Mouse (Mus musculus) spleen, adult 2 months (tissue): ENCODE data around the gene Rtl6. TPM values are rescaled to one million over a fixed set of nuclear protein-coding genes. Genes with fewer than 3 reads are reported as not detected.

ENCODE experiments used
- DNase-seq, 2 experiments: peaks; one replicate each; pipeline versions ENCODE4 v3.0.0 to v3.0.0-alpha.2; 2012 to 2021; ENCODE audit warnings: low spot score in 2 of 2, low read depth in 1 of 2
- H3K27ac ChIP-seq: fragments of 200-500 bp; 2 replicates; pipeline ENCODE4 v1.5.1; 2012; ENCODE audit warnings: low read length, inconsistent platforms; ENCODE audit not compliant: insufficient read depth
- H3K27me3 ChIP-seq: fragments of 200-500 bp; 2 replicates; pipeline ENCODE4 v1.6.1; 2012; ENCODE audit warnings: mild to moderate bottlenecking, moderate library complexity, low read length, inconsistent platforms; ENCODE audit not compliant: control insufficient read depth, insufficient read depth
- H3K36me3 ChIP-seq: fragments of 200-500 bp; 2 replicates; pipeline ENCODE4 v1.6.1; 2012; ENCODE audit warnings: mild to moderate bottlenecking, low read length, inconsistent platforms; ENCODE audit not compliant: control insufficient read depth, insufficient read depth
- H3K4me1 ChIP-seq: fragments of 200-500 bp; 2 replicates; pipeline ENCODE4 v1.6.1; 2011; ENCODE audit warnings: inconsistent platforms; ENCODE audit not compliant: control insufficient read depth, insufficient read depth, insufficient read length
- H3K4me3 ChIP-seq: fragments of 200-500 bp; 2 replicates; pipeline ENCODE4 v1.5.1; 2011; ENCODE audit warnings: mild to moderate bottlenecking, inconsistent platforms; ENCODE audit not compliant: insufficient read depth, insufficient read length; ENCODE audit errors: extremely low read depth
- CTCF ChIP-seq: fragments of 200-500 bp; IDR thresholded peaks from 2 replicates; pipeline ENCODE4 v1.5.1; 2011; ENCODE audit warnings: mild to moderate bottlenecking, inconsistent platforms; ENCODE audit not compliant: insufficient read depth, insufficient read length, insufficient replicate concordance; ENCODE audit errors: extremely low read depth
- POLR2A ChIP-seq: fragments of 200-500 bp; IDR thresholded peaks from 2 replicates; pipeline ENCODE4 v1.6.1; 2011; ENCODE audit warnings: low read depth, low read length, inconsistent platforms
- WGBS: fragments of 180-500 bp; shearing (Covaris S2); methylation state at CpG from one replicate; pipeline ENCODE4 v1.1.7; 2018; 5-methylcytosine and 5-hydroxymethylcytosine counted together
- polyA plus RNA-seq: library from polyadenylated mRNA; depleted of rRNA; stranded (reverse); fragments of >200 nt; gene quantifications from 2 replicates; pipeline ENCODE4 v1.2.3, GENCODE M21; 2012

The Rtl6 gene
- polyA plus RNA-seq, 1 experiment, result 9.0 TPM

DNA sequence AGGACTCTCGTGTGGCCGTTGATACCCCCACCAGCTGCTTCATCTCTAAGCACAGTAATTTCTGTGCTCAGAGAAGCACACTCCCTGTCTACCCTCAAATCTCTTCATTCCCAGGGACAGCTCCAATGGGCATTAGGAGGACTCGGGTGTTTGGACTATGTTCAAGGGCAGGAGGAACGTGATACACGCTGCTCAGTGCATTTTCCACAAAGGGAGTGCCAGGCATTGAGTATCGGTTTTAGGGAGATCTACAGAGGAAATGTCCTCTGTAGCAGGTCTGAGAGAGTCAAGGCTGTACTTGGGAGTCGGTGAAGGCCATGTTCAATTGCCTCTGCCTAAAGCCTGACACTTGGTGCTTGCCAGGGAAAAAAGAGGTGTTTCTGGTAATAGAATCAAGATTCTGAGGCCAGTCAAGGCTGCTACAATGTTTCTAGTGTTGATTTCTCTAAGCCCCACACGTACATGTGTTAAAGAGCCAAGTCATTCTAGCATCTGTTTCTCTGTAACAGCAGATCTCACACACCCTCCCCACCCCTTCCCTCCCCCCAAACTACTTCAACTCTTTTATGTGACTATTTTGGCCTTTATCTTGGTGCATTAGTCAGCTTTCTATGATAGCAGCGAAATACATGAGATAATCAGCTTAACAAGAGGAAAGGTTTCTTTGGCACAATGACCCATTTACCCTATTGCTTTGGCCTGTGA is 37.8 kb upstream of the Rtl6 start:
- no peak for TF ChIP-seq POLR2A
- TF ChIP-seq CTCF, result no peak
- no peak overlapping the region for H3K4me3 ChIP-seq
- DNase-seq, result no peak
- no peaks in the 10 kb centered on the region for H3K36me3 ChIP-seq
- no peaks in the 10 kb centered on the region for H3K27me3 ChIP-seq
- WGBS, result 82% methylated on average over 9 of the region's 9 CpGs
- no peak overlapping the region for H3K27ac ChIP-seq
- H3K4me1 ChIP-seq, result peaks cover 4% of the 10 kb centered on the region; the same call in 1 of the 2 replicates

DNA sequence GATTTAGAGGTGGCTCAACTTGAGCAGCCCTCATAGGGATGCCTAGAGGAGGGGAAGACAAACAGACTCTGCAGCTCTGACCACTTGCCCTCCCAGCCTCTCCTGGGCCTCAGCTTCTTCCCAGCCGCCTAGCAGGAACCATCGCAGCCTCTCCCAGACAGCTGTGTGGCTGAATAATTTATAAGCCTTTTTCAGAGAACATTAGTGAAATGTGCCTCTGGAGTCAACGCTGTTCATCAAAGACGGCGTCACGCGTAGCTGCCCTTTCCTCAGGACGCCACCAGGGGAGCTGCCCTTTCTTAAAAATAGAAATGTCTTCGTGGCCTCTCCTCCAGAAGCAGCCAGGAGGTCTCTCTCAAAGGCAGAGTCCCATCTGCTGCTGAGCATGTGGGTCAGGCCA is 35.9 kb upstream of the Rtl6 start:
- TF ChIP-seq POLR2A (no peak), CTCF (no peak)
- Histone ChIP-seq H3K27ac (no peak overlapping the region), H3K27me3 (no peaks in the 10 kb centered on the region), H3K4me3 (no peak overlapping the region), H3K36me3 (no peaks in the 10 kb centered on the region), H3K4me1 (peaks cover under 1% of the 10 kb centered on the region; the same call in 1 of the 2 replicates)
- WGBS, result 45% methylated on average over 9 of the region's 9 CpGs
- DNase-seq, result no peak

DNA sequence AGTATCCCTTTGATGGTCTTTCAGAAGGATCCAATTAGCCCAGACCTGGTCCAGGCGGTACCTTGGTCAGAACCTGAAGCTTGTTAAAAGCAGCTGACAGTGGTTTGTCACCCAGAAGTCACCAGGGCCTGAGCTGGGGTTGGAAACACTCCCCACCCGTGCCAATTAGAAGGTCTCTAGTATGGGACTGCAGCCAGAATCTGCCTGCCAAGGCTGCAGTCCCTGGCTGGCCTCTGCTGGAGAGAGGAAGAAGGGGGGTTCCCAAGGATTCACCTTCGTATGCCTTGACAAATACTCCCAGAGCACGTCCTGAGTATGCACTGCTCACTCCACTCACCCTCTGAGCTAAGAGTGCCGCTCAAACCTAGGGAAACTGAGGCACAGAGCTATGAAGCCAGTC is 34.6 kb upstream of the Rtl6 start:
- no peak overlapping the region for H3K4me3 ChIP-seq
- DNase-seq, result no peak
- no peaks in the 10 kb centered on the region; the same call in 1 of the 2 replicates for H3K4me1 ChIP-seq
- no peak overlapping the region for H3K27ac ChIP-seq
- TF ChIP-seq CTCF, result no peak
- TF ChIP-seq POLR2A, result no peak
- WGBS, result 83% methylated on average over 5 of the region's 5 CpGs
- no peaks in the 10 kb centered on the region for H3K27me3 ChIP-seq
- H3K36me3 ChIP-seq, result no peaks in the 10 kb centered on the region

DNA sequence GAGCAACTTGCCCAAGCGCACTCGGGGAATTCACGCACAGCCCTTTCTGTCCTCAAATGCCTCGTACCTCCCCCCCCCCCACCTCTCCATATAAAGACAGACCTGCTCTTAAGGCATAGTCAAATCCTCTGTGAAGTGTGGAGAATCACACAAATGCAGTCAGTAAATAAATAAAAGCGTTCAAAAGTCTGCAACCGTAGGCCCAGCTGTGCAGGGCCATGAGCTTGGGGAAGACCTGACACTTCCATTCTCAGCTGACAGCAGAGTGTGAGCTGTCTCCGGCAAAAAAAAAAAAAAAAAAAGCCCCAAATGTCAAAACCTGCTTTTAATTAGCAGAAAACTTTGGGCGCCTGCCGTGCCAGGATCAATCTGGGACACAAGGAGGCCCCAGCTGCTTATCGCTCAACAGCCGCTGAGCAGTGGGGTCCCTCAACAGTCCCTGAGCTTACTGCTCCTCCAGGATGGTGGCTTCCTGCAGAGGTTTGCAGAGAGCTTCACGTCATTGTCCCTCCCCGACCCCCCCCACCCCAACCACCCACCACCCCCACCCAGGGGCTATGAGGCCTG is 34.0 kb upstream of the Rtl6 start:
- no peak for DNase-seq
- 82% methylated on average over 13 of the region's 13 CpGs for WGBS
- H3K27me3 ChIP-seq, result no peaks in the 10 kb centered on the region
- no peaks in the 10 kb centered on the region for H3K36me3 ChIP-seq
- no peak for TF ChIP-seq CTCF
- no peak for TF ChIP-seq POLR2A
- H3K4me1 ChIP-seq, result no peaks in the 10 kb centered on the region; the same call in 1 of the 2 replicates
- H3K27ac ChIP-seq, result no peak overlapping the region
- H3K4me3 ChIP-seq, result no peak overlapping the region

DNA sequence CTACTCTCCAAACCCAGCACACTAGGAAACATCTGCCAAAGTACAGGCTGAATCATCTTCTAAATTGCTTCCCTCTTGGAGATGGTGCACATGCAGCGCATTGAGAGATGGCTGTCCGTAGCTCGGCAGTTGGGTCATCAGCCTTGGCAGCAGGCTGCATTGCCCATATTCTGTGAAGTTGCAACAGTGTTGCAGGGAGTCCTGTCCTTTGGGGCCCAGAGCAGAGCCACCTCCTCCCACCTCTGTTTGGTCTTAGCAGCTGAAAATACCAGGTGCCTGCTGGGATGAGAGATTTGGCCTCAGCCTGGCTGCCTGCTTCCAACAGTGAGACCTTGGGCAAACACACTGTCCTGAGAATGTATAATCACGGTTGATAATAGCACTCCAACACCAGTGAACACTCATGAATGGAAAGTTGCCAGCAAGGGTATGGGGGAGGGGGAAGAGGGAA is 30.8 kb upstream of the Rtl6 start:
- 56% methylated on average over 4 of the region's 4 CpGs for WGBS
- DNase-seq, result no peak
- Histone ChIP-seq H3K4me1 (no peaks in the 10 kb centered on the region; the same call in 1 of the 2 replicates), H3K27me3 (no peaks in the 10 kb centered on the region), H3K36me3 (no peaks in the 10 kb centered on the region), H3K27ac (no peak overlapping the region), H3K4me3 (no peak overlapping the region)
- TF ChIP-seq CTCF, result no peak
- TF ChIP-seq POLR2A, result no peak

DNA sequence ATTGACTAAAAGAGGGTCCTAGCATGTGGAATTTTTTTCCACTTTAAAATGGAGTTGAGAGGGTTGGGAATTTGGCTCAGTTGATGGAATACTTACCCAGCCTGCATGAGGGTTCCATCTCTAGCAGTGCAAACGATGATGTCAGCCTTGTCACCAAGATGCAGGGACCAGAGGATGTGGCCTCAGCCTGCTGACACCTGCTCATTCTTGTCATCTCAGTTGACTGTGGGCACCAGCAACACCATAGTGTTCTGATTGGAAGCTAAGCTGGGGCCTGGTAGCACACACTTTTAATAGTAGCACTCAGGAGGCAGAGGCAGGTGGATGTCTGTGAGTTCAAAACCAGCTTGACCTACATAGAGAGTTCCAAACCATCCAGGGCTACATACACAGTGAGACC is 21.0 kb upstream of the Rtl6 start:
- no peak for DNase-seq
- Histone ChIP-seq H3K27me3 (no peaks in the 10 kb centered on the region), H3K27ac (no peak overlapping the region), H3K4me1 (peaks cover 6% of the 10 kb centered on the region), H3K36me3 (no peaks in the 10 kb centered on the region), H3K4me3 (no peak overlapping the region)
- 27% methylated on average over 1 of the region's 1 CpGs for WGBS
- no peak for TF ChIP-seq CTCF
- no peak for TF ChIP-seq POLR2A

DNA sequence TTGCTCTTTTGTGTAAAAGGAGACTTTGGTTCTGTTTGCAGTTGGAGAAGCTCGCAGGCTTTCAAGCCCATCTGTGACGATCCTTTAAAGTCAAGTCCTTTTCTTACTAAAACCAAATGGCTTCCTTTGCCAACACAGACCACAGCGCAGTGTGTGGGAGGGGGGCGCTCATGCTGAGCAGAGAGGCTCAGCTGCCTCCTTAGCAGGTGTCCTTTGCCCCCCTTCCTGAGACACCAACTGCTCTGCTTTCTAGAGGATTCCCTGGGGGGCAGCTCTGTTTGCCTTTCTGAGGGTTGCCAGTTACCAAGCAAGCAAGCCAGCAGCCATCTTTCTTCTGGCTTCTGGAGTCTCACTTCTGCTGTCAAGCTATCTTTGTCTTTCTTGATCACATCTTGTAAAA is 19.4 kb upstream of the Rtl6 start:
- Histone ChIP-seq H3K27ac (peak overlapping the region; percentile 80), H3K27me3 (no peaks in the 10 kb centered on the region), H3K4me1 (peaks cover 6% of the 10 kb centered on the region), H3K4me3 (no peak overlapping the region), H3K36me3 (no peaks in the 10 kb centered on the region)
- 18% methylated on average over 4 of the region's 4 CpGs for WGBS
- DNase-seq, result peak; percentile 58 to 62
- TF ChIP-seq CTCF, result no peak
- TF ChIP-seq POLR2A, result no peak
